Mouse (Mus musculus) thymus, adult 2 months (tissue): ENCODE results near the gene Prickle2.

Experiments
- CTCF ChIP-seq: fragments of 200-500 bp; IDR thresholded peaks from 2 replicates; pipeline ENCODE4 v1.5.1; 2012; ENCODE audit warnings: mild to moderate bottlenecking, control low read depth, low read length, moderate library complexity, borderline replicate concordance; ENCODE audit not compliant: control insufficient read depth, poor library complexity, insufficient read depth; ENCODE audit errors: extremely low read depth
- POLR2A ChIP-seq: fragments of 200-500 bp; IDR thresholded peaks from 2 replicates; pipeline ENCODE4 v1.6.1; 2012; ENCODE audit warnings: mild to moderate bottlenecking, low read length, control low read depth, moderate library complexity; ENCODE audit not compliant: control insufficient read depth, poor library complexity, insufficient read depth; ENCODE audit errors: extremely low read depth

DNA sequence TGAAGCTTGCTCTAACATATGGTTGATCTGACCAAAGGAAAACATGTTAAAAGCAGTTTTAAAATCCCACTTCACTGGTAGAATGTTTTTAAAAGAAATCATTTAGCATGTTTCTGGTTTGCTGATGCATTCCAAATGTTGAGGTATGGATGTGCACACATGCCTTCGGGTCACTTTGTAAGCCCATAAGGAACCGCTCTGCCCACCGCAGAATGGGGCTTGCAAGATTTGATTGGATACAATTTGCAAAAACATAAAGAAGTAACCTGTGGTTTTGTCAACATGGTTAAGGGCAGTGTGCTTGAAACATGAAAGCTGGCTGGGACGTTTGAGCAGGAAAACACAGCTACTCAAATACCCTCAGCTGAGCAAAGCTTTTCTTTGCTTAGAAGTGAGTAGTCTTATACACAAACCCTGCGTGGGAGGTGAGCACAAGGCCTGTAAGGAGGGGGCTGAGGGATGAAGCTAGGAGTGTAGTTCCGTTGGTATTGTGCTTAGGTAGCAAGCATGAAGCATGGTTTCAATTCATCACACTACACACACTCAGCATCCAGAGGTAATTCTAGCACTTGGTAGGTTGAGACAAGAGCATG, 71.0 kb downstream of the Prickle2 start:
- TF ChIP-seq POLR2A, result no peak
- no peak for TF ChIP-seq CTCF
